Mouse (Mus musculus): ENCODE results near the gene Nup85.

The Nup85 gene

GRCm38 (mm10) chr11:115632247-115632646 is 68.0 kb downstream of the Nup85 start:
- DNase-seq (ENCODE audit: low read depth, low spot score): no peak

- no peak for DNase-seq (ENCODE audit: low read depth, low spot score)
These were observed 68.6 kb downstream of the Nup85 start for GRCm38 (mm10) chr11:115632862-115633261.

All from 3T3-L1 (cell line).